Mouse (Mus musculus) hindbrain, postnatal 0 days (tissue): ENCODE measurements around the gene Oprd1. TPM values are rescaled to one million over a fixed set of nuclear protein-coding genes. Genes with fewer than 3 reads are reported as not detected.

Experiments used
- ATAC-seq: fragments of 200-750 bp; cut with Nextera tagmentation; 2 replicates; pipeline ENCODE4 v1.8.0; 2017; ENCODE audit warnings: mild to moderate bottlenecking, moderate TSS enrichment, moderate library complexity
- DNase-seq: peaks from one replicate; pipeline ENCODE4 v3.0.0-alpha.2; 2015; ENCODE audit warnings: low spot score
- H3K27ac ChIP-seq: fragments of 300-500 bp; sonication (generic); 2 replicates; pipeline ENCODE4 v1.5.1; 2014; ENCODE audit warnings: mild to moderate bottlenecking
- H3K27me3 ChIP-seq: fragments of 300-500 bp; sonication (generic); 2 replicates; pipeline ENCODE4 v1.6.1; 2014; ENCODE audit warnings: low read length, mixed read lengths; ENCODE audit not compliant: insufficient read depth
- H3K36me3 ChIP-seq: fragments of 300-500 bp; sonication (generic); 2 replicates; pipeline ENCODE4 v1.6.1; 2014; ENCODE audit warnings: low read length, mixed read lengths; ENCODE audit not compliant: insufficient read depth
- H3K4me1 ChIP-seq: fragments of 300-500 bp; sonication (generic); 2 replicates; pipeline ENCODE4 v1.6.1; 2014; ENCODE audit warnings: antibody characterized with exemption, low read length, mixed read lengths; ENCODE audit not compliant: insufficient read depth
- H3K4me2 ChIP-seq: fragments of 300-500 bp; sonication (generic); 2 replicates; pipeline ENCODE4 v1.6.1; 2014; ENCODE audit warnings: low read depth, mild to moderate bottlenecking, low read length, moderate library complexity, mixed read lengths
- H3K4me3 ChIP-seq: fragments of 300-500 bp; sonication (generic); 2 replicates; pipeline ENCODE4 v1.5.1; 2014; ENCODE audit warnings: low read length
- H3K9ac ChIP-seq: fragments of 300-500 bp; sonication (generic); replicated peaks from 2 replicates; pipeline ENCODE4 v1.6.1; 2014; ENCODE audit warnings: mild to moderate bottlenecking, low read length, moderate library complexity, mixed read lengths
- H3K9me3 ChIP-seq: fragments of 300-500 bp; sonication (generic); 2 replicates; pipeline ENCODE4 v1.6.1; 2016; ENCODE audit warnings: low read length, mixed read lengths
- CTCF ChIP-seq: IDR thresholded peaks from 2 replicates; pipeline ENCODE4 v1.5.1; 2016; ENCODE audit warnings: antibody characterized with exemption, control low read depth, low read depth
- WGBS: fragments of 180-500 bp; shearing (Covaris S2); extraction: QIAGEN DNeasy Blood & Tissue Kit; methylation state at CpG from one replicate; pipeline ENCODE4 v1.1.7; 2014; 5-methylcytosine and 5-hydroxymethylcytosine counted together
- polyA plus RNA-seq: library from polyadenylated mRNA; unstranded; fragments of >200 nt; fragmentation: Nextera tagmentation; extraction: Ambion mirVana; gene quantifications from 2 replicates; pipeline ENCODE4 v1.2.1, GENCODE M21; 2015
- total RNA-seq: library from RNA; depleted of rRNA; stranded (reverse); fragments of >200 nt; gene quantifications from 2 replicates; pipeline ENCODE4 v1.2.3, GENCODE M21; 2014

Oprd1 gene
- total and polyA plus RNA-seq, 2 experiments from 2014 or later = 0.86 to 3.5 TPM

DNA sequence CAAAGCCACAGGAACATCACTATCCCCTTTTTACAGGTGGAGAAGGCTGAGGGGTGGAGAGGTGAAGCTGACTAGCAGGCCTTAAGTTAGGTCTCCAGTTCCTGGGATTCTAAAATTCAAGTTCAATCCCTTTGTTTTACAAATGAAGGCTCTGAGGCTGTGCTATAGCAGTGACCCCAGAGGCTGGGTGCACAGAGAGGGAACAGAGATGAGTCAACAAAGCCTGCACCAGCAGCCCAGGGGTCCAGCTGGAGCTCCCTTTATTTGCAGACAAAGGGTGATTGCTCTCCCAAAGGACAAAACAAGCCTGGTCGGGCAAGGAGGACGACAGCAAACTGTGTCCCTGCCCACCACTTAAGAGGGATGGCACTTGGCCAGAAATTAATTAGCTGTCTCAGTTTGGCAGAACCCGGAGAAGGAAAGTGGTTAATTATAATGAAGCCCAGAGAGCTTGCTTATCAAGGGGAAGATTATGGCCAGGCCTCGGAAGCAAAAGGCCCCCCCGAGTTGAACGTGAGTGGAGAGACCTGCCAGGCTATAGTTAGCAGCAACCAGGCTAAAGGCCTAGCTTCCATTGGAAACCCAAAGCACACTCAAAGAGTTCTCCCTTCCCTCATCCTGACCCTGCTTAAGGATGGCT, 15.2 kb downstream of the Oprd1 start:
- no peaks in the 10 kb centered on the region for H3K9me3 ChIP-seq
- H3K4me2 ChIP-seq = no peak overlapping the region
- no peak for ATAC-seq
- H3K27ac ChIP-seq = no peak overlapping the region
- H3K36me3 ChIP-seq = no peaks in the 10 kb centered on the region
- H3K4me3 ChIP-seq = no peak overlapping the region
- WGBS = 13% methylated on average over 6 of the region's 6 CpGs
- no peaks in the 10 kb centered on the region for H3K27me3 ChIP-seq
- peak; percentile 75 for DNase-seq
- no peak overlapping the region for H3K9ac ChIP-seq
- no peak for TF ChIP-seq CTCF
- no peaks in the 10 kb centered on the region for H3K4me1 ChIP-seq

DNA sequence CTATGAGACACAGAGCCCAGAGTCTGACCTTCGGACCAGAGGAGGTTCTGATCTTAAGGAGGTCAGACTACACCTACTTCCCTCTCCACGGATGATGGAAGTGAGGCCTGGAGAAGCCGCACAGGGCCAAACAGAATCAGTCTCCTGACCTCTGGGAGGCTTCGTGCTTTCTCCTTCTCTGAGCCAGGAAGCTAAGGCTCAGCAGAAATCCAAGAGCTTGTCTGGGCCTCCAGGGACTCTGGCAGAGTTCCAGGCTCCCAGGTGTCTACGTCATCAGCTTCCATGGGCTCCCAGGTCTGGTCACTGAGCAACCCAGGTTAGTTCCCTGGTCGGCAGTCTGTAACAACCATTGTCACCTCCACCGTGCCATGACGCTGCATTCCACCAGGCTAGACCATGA, 17.2 kb downstream of the Oprd1 start:
- DNase-seq (no peak), ATAC-seq (no peak)
- no peak overlapping the region for H3K4me3 ChIP-seq
- no peaks in the 10 kb centered on the region for H3K9me3 ChIP-seq
- H3K9ac ChIP-seq = no peak overlapping the region
- no peak overlapping the region for H3K27ac ChIP-seq
- TF ChIP-seq CTCF = no peak
- no peaks in the 10 kb centered on the region for H3K27me3 ChIP-seq
- 87% methylated on average over 8 of the region's 8 CpGs for WGBS
- no peaks in the 10 kb centered on the region for H3K36me3 ChIP-seq
- no peak overlapping the region for H3K4me2 ChIP-seq
- no peaks in the 10 kb centered on the region for H3K4me1 ChIP-seq

DNA sequence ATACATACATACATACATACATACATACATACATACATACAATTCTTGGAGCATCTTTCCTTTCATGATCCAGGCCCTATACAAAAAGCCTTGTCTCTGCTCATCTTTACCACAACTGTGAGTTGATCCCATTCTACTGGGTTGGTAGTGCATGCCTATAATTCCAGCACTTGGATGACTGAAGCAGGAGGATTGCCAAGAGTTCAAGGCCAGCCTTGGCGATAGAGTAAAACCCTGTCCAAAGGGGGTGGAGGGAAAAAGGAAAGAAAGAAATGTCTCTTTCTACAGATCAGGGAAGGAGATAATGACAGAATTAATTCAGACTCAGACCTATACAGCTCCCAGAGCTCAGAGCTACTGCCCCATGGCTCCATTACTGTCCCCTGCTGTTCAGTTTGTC, 21.1 kb downstream of the Oprd1 start:
- Histone ChIP-seq H3K9ac (no peak overlapping the region), H3K4me1 (no peaks in the 10 kb centered on the region), H3K36me3 (no peaks in the 10 kb centered on the region), H3K4me2 (no peak overlapping the region), H3K27me3 (no peaks in the 10 kb centered on the region), H3K9me3 (no peaks in the 10 kb centered on the region), H3K4me3 (no peak overlapping the region), H3K27ac (no peak overlapping the region)
- ATAC-seq (no peak), DNase-seq (no peak)
- TF ChIP-seq CTCF = no peak
- 70% methylated on average over 1 of the region's 1 CpGs for WGBS

DNA sequence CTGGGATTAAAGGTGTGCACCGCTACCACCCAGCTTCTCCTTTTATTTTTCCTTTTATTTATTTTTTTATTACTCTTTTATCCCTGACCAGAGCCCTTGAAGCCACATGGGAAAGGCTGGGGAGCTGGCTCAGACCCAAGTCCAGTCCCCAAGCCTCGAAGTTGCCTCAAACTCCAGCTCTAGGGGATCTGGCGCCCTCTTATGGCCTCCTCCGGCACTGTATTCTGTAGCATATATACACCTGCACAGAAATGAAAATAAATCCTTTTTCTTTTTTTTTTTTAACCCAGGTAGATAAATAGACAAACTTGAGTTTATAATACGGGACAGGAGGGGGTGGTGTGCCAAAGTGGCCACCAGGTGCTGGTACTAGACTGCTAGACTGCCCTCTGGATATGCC, 22.6 kb downstream of the Oprd1 start:
- Histone ChIP-seq H3K9ac (no peak overlapping the region), H3K9me3 (no peaks in the 10 kb centered on the region), H3K4me3 (no peak overlapping the region), H3K4me1 (no peaks in the 10 kb centered on the region), H3K36me3 (no peaks in the 10 kb centered on the region), H3K27me3 (no peaks in the 10 kb centered on the region), H3K4me2 (no peak overlapping the region), H3K27ac (no peak overlapping the region)
- DNase-seq (no peak), ATAC-seq (no peak)
- TF ChIP-seq CTCF = no peak
- 86% methylated on average over 5 of the region's 5 CpGs for WGBS

- H3K27me3 ChIP-seq = no peaks in the 10 kb centered on the region
- ATAC-seq (no peak), DNase-seq (no peak)
- TF ChIP-seq CTCF = no peak
- H3K9ac ChIP-seq = no peak overlapping the region
- H3K4me3 ChIP-seq = no peak overlapping the region
- no peak overlapping the region for H3K4me2 ChIP-seq
- no peaks in the 10 kb centered on the region for H3K4me1 ChIP-seq
- 59% methylated on average over 9 of the region's 9 CpGs for WGBS
- H3K27ac ChIP-seq = no peak overlapping the region
- no peaks in the 10 kb centered on the region for H3K9me3 ChIP-seq
- no peaks in the 10 kb centered on the region for H3K36me3 ChIP-seq
Observed at GRCm38 (mm10) chr4:132119566-132119965, 24.7 kb downstream of the Oprd1 start.

- no peak overlapping the region for H3K27ac ChIP-seq
- no peaks in the 10 kb centered on the region for H3K4me1 ChIP-seq
- H3K36me3 ChIP-seq = no peaks in the 10 kb centered on the region
- no peak overlapping the region for H3K9ac ChIP-seq
- H3K4me3 ChIP-seq = no peak overlapping the region
- no peak for DNase-seq
- H3K9me3 ChIP-seq = no peaks in the 10 kb centered on the region
- WGBS = 91% methylated on average over 4 of the region's 4 CpGs
- H3K27me3 ChIP-seq = no peaks in the 10 kb centered on the region
- ATAC-seq = no peak
- no peak overlapping the region for H3K4me2 ChIP-seq
- TF ChIP-seq CTCF = no peak
Observed at GRCm38 (mm10) chr4:132116315-132116714, 28.0 kb downstream of the Oprd1 start.

GRCm38 (mm10) chr4:132113411-132114095, 30.7 kb downstream of the Oprd1 start:
- peak; percentile 56; the same call in 1 of the 2 replicates for ATAC-seq
- WGBS = 42% methylated on average over 53 of the region's 53 CpGs
- peak overlapping the region; percentile 35; the same call in 1 of the 2 replicates for H3K9ac ChIP-seq

More at GRCm38 (mm10) chr4:132113411-132114095, 30.7 kb downstream of the Oprd1 start:
- H3K36me3 ChIP-seq = no peaks in the 10 kb centered on the region
- H3K9me3 ChIP-seq = no peaks in the 10 kb centered on the region
- H3K4me2 ChIP-seq = peak overlapping the region; percentile 55
- no peak overlapping the region for H3K27ac ChIP-seq
- H3K4me3 ChIP-seq = peak overlapping the region; percentile 19
- no peaks in the 10 kb centered on the region for H3K27me3 ChIP-seq
- no peaks in the 10 kb centered on the region for H3K4me1 ChIP-seq
- peak; percentile 50 for DNase-seq
- no peak for TF ChIP-seq CTCF
